Mouse (Mus musculus) liver, embryonic 14.5 days (tissue): ENCODE measurements around the gene Gm3164. TPM values are rescaled to one million over a fixed set of nuclear protein-coding genes. Genes with fewer than 3 reads are reported as not detected.
"Not testable (repeated sequence)": the region's sequence is repeated elsewhere in the genome, so short reads cannot be mapped to it uniquely, and the experiment has no call there.

Experiments
- ATAC-seq: fragments of 200-750 bp; cut with Nextera tagmentation; 2 replicates; pipeline ENCODE4 v1.8.0; 2017; ENCODE audit warnings: moderate number of reproducible peaks, mild to moderate bottlenecking, moderate library complexity; ENCODE audit not compliant: insufficient read depth
- DNase-seq, 3 experiments: peaks; one replicate each; pipeline ENCODE4 v3.0.0-alpha.2; 2012 to 2013; ENCODE audit warnings: low read depth in 3 of 3, low spot score in 3 of 3
- H3K27ac ChIP-seq: fragments of 300-500 bp; sonication (generic); 2 replicates; pipeline ENCODE4 v1.5.1; 2014; ENCODE audit warnings: moderate library complexity, mild to moderate bottlenecking, control low read depth, inconsistent platforms
- H3K27me3 ChIP-seq: fragments of 300-500 bp; sonication (generic); 2 replicates; pipeline ENCODE4 v1.6.1; 2014; ENCODE audit warnings: mild to moderate bottlenecking, low read length, moderate library complexity; ENCODE audit not compliant: control insufficient read depth, insufficient read depth
- H3K36me3 ChIP-seq: fragments of 300-500 bp; sonication (generic); replicated peaks from 2 replicates; pipeline ENCODE4 v1.6.1; 2014; ENCODE audit warnings: low read depth; ENCODE audit not compliant: control insufficient read depth, insufficient read depth
- H3K4me1 ChIP-seq, 2 experiments: fragments of 200-500 bp in 1 of 2; fragments of 300-500 bp in 1 of 2; sonication (generic) in 1 of 2; replicated peaks; 2 replicates each; pipeline ENCODE4 v1.6.1; 2012 to 2014; ENCODE audit warnings: antibody characterized with exemption in 1 of 2, inconsistent platforms in 1 of 2, low read length in 1 of 2; ENCODE audit not compliant: control insufficient read depth in 2 of 2, insufficient read depth in 2 of 2
- H3K4me2 ChIP-seq: fragments of 300-500 bp; sonication (generic); 2 replicates; pipeline ENCODE4 v1.6.1; 2014; ENCODE audit warnings: low read depth, mild to moderate bottlenecking, control low read depth, moderate library complexity
- H3K4me3 ChIP-seq, 2 experiments: fragments of 200-500 bp in 1 of 2; fragments of 300-500 bp in 1 of 2; sonication (generic) in 1 of 2; 2 replicates each; pipeline ENCODE4 v1.5.1; 2012 to 2014; ENCODE audit warnings: low read depth in 2 of 2, low read length in 2 of 2, mild to moderate bottlenecking in 2 of 2, control low read depth in 1 of 2, inconsistent platforms in 1 of 2, moderate library complexity in 1 of 2; ENCODE audit not compliant: insufficient read depth in 1 of 2
- H3K9ac ChIP-seq: fragments of 300-500 bp; sonication (generic); replicated peaks from 2 replicates; pipeline ENCODE4 v1.6.1; 2014; ENCODE audit warnings: mild to moderate bottlenecking, control low read depth, moderate library complexity
- H3K9me3 ChIP-seq: fragments of 300-500 bp; sonication (generic); 2 replicates; pipeline ENCODE4 v1.6.1; 2016; ENCODE audit warnings: low read length, mixed read lengths; ENCODE audit not compliant: control insufficient read depth
- WGBS: fragments of 180-500 bp; shearing (Covaris S2); extraction: QIAGEN DNeasy Blood & Tissue Kit; methylation state at CpG from one replicate; pipeline ENCODE4 v1.1.7; 2014; ENCODE audit not compliant: insufficient replicate concordance; 5-methylcytosine and 5-hydroxymethylcytosine counted together
- polyA plus RNA-seq, 2 experiments: library from polyadenylated mRNA; depleted of rRNA in 1 of 2; stranded (reverse) in 1 of 2; unstranded in 1 of 2; fragments of >200 nt; fragmentation: Nextera tagmentation in 1 of 2; extraction: Ambion mirVana in 1 of 2; gene quantifications; 2 replicates each; pipeline versions ENCODE4 v1.2.1 to v1.2.3; 2012 to 2014

Gene Gm3164
- polyA plus RNA-seq (2012; rRNA removed) (not detected in 2 replicates), polyA plus RNA-seq (2014; fragmentation: Nextera tagmentation; extraction: Ambion mirVana) (not detected in 2 replicates)

- not testable (repeated sequence) for H3K4me1 ChIP-seq, H3K27me3 ChIP-seq, H3K9ac ChIP-seq, H3K36me3 ChIP-seq, H3K27ac ChIP-seq, H3K4me2 ChIP-seq, DNase-seq, H3K4me3 ChIP-seq, H3K9me3 ChIP-seq, ATAC-seq
- WGBS, result 3% methylated on average over 26 of the region's 59 CpGs
These were observed at the start of gene Gm3164 for GRCm38 (mm10) chr14:4414965-4415835. TSS of gene Gm3164 (plus strand) at chr14:4415448.

- not testable (repeated sequence) for H3K9me3 ChIP-seq, H3K4me1 ChIP-seq, H3K27ac ChIP-seq, H3K36me3 ChIP-seq, H3K27me3 ChIP-seq, H3K4me2 ChIP-seq, ATAC-seq, H3K9ac ChIP-seq, H3K4me3 ChIP-seq, DNase-seq
- WGBS, result 52% methylated on average over 3 of the region's 3 CpGs
These were observed 46.3 kb upstream of the Gm3164 start for GRCm38 (mm10) chr14:4368991-4369390.

- ATAC-seq, H3K4me3 ChIP-seq, H3K4me2 ChIP-seq, H3K9ac ChIP-seq, DNase-seq, H3K4me1 ChIP-seq, H3K9me3 ChIP-seq, H3K27ac ChIP-seq, H3K27me3 ChIP-seq, H3K36me3 ChIP-seq: not testable (repeated sequence)
- 53% methylated on average over 3 of the region's 3 CpGs for WGBS
These were observed 45.6 kb upstream of the Gm3164 start for GRCm38 (mm10) chr14:4369691-4370090.

GRCm38 (mm10) chr14:4377871-4378270, 37.4 kb upstream of the Gm3164 start:
- H3K9me3 ChIP-seq, H3K27ac ChIP-seq, H3K9ac ChIP-seq, DNase-seq, H3K4me1 ChIP-seq, H3K36me3 ChIP-seq, H3K4me3 ChIP-seq, H3K4me2 ChIP-seq, ATAC-seq, H3K27me3 ChIP-seq: not testable (repeated sequence)

GRCm38 (mm10) chr14:4385606-4386005, 29.6 kb upstream of the Gm3164 start:
- ATAC-seq, H3K36me3 ChIP-seq, H3K9me3 ChIP-seq, H3K4me2 ChIP-seq, H3K4me1 ChIP-seq, H3K4me3 ChIP-seq, H3K27me3 ChIP-seq, H3K27ac ChIP-seq, H3K9ac ChIP-seq, DNase-seq: not testable (repeated sequence)

GRCm38 (mm10) chr14:4392841-4393530, 22.3 kb upstream of the Gm3164 start:
- H3K36me3 ChIP-seq, H3K4me2 ChIP-seq, H3K9me3 ChIP-seq, H3K4me3 ChIP-seq, H3K9ac ChIP-seq, H3K27ac ChIP-seq, DNase-seq, H3K4me1 ChIP-seq, H3K27me3 ChIP-seq, ATAC-seq: not testable (repeated sequence)
- WGBS, result 78% methylated on average over 4 of the region's 6 CpGs

GRCm38 (mm10) chr14:4397226-4397625, 18.0 kb upstream of the Gm3164 start, which contains the start of gene Gm3159:
TSS of gene Gm3159 (plus strand) at chr14:4397526.
- not testable (repeated sequence) for H3K9ac ChIP-seq, H3K36me3 ChIP-seq, H3K4me2 ChIP-seq, H3K4me3 ChIP-seq, H3K27ac ChIP-seq, H3K27me3 ChIP-seq, H3K4me1 ChIP-seq, DNase-seq, ATAC-seq, H3K9me3 ChIP-seq
- 18% methylated on average over 1 of the region's 3 CpGs for WGBS

- H3K4me3 ChIP-seq, H3K9me3 ChIP-seq, DNase-seq, H3K27me3 ChIP-seq, H3K4me2 ChIP-seq, H3K9ac ChIP-seq, H3K4me1 ChIP-seq, H3K27ac ChIP-seq, ATAC-seq, H3K36me3 ChIP-seq: not testable (repeated sequence)
These were observed 16.6 kb upstream of the Gm3164 start for GRCm38 (mm10) chr14:4398624-4399023.
